Mouse (Mus musculus) cortical plate, adult 2 months (tissue): ENCODE measurements around the gene Comp. TPM values are rescaled to one million over a fixed set of nuclear protein-coding genes. Genes with fewer than 3 reads are reported as not detected.

ENCODE experiments used
- H3K27ac ChIP-seq: fragments of 200-500 bp; 2 replicates; pipeline ENCODE4 v1.5.1; 2012; ENCODE audit warnings: low read length, control low read depth, inconsistent platforms; ENCODE audit not compliant: insufficient read depth
- H3K4me1 ChIP-seq: fragments of 200-500 bp; 2 replicates; pipeline ENCODE4 v1.6.1; 2011; ENCODE audit warnings: low read length; ENCODE audit not compliant: control insufficient read depth, insufficient read depth
- H3K4me3 ChIP-seq: fragments of 200-500 bp; 2 replicates; pipeline ENCODE4 v1.5.1; 2011; ENCODE audit warnings: mild to moderate bottlenecking, low read length, control low read depth; ENCODE audit not compliant: insufficient read depth
- CTCF ChIP-seq: fragments of 200-500 bp; IDR thresholded peaks from 2 replicates; pipeline ENCODE4 v1.5.1; 2011; ENCODE audit warnings: mild to moderate bottlenecking, control low read depth, low read length; ENCODE audit not compliant: insufficient read depth; ENCODE audit errors: extremely low read depth
- POLR2A ChIP-seq: fragments of 200-500 bp; IDR thresholded peaks from 2 replicates; pipeline ENCODE4 v1.6.1; 2011; ENCODE audit warnings: mild to moderate bottlenecking, low read length, control low read depth; ENCODE audit not compliant: insufficient read depth; ENCODE audit errors: extremely low read depth
- polyA plus RNA-seq: library from polyadenylated mRNA; depleted of rRNA; stranded (reverse); fragments of >200 nt; gene quantifications from 2 replicates; pipeline ENCODE4 v1.2.3, GENCODE M21; 2012

Comp gene
- polyA plus RNA-seq, 1 experiment: 0.19 TPM

- TF ChIP-seq CTCF (no peak), POLR2A (no peak)
- H3K4me3 ChIP-seq: peak overlapping the region; percentile 40
- H3K27ac ChIP-seq: no peak overlapping the region
- H3K4me1 ChIP-seq: peaks cover 6% of the 10 kb centered on the region; the same call in 1 of the 2 replicates
Observed at GRCm38 (mm10) chr8:70352000-70352384, 21.4 kb upstream of the Comp start.

- Histone ChIP-seq H3K4me3 (peak overlapping the region; percentile 40), H3K27ac (no peak overlapping the region), H3K4me1 (peaks cover 6% of the 10 kb centered on the region; the same call in 1 of the 2 replicates)
- TF ChIP-seq POLR2A (no peak), CTCF (no peak)
Observed at GRCm38 (mm10) chr8:70352657-70353151, 20.7 kb upstream of the Comp start.

GRCm38 (mm10) chr8:70353194-70353817, 20.1 kb upstream of the Comp start, which contains the start of gene Upf1:
Upf1 (minus strand) TSS chr8:70353278.
- no peak for TF ChIP-seq CTCF
- peak; percentile 97 for TF ChIP-seq POLR2A
- peak within 1 kb of the TSS; percentile 26; the same call in 1 of the 2 replicates for H3K27ac ChIP-seq
- peaks cover 6% of the 10 kb centered on the region; the same call in 1 of the 2 replicates for H3K4me1 ChIP-seq
- H3K4me3 ChIP-seq: peak within 1 kb of the TSS; percentile 40

- TF ChIP-seq POLR2A: 0 out of 2 replicates have a peak, but pooled peaks have one; percentile 42
- no peak for TF ChIP-seq CTCF
- H3K27ac ChIP-seq: no peak overlapping the region
- H3K4me3 ChIP-seq: peak overlapping the region; percentile 40; the same call in 1 of the 2 replicates
- H3K4me1 ChIP-seq: peaks cover 6% of the 10 kb centered on the region; the same call in 1 of the 2 replicates
Observed at GRCm38 (mm10) chr8:70354004-70354403, 19.4 kb upstream of the Comp start.

GRCm38 (mm10) chr8:70356111-70356510, 17.2 kb upstream of the Comp start:
- Histone ChIP-seq H3K4me3 (no peak overlapping the region), H3K27ac (no peak overlapping the region), H3K4me1 (peaks cover 3% of the 10 kb centered on the region; the same call in 1 of the 2 replicates)
- no peak for TF ChIP-seq CTCF
- TF ChIP-seq POLR2A: no peak

GRCm38 (mm10) chr8:70359411-70359810, 13.9 kb upstream of the Comp start:
- Histone ChIP-seq H3K4me3 (no peak overlapping the region), H3K4me1 (no peaks in the 10 kb centered on the region), H3K27ac (no peak overlapping the region)
- TF ChIP-seq POLR2A (no peak), CTCF (no peak)

- TF ChIP-seq CTCF (no peak; the same call in 1 of the 2 replicates), POLR2A (no peak)
- Histone ChIP-seq H3K4me1 (no peaks in the 10 kb centered on the region), H3K27ac (no peak overlapping the region), H3K4me3 (no peak overlapping the region)
Observed at GRCm38 (mm10) chr8:70360769-70361168, 12.6 kb upstream of the Comp start.

GRCm38 (mm10) chr8:70361484-70362032, 11.8 kb upstream of the Comp start:
- TF ChIP-seq POLR2A (no peak), CTCF (no peak)
- H3K4me3 ChIP-seq: no peak overlapping the region
- H3K4me1 ChIP-seq: no peaks in the 10 kb centered on the region
- H3K27ac ChIP-seq: no peak overlapping the region

- no peak overlapping the region for H3K4me3 ChIP-seq
- TF ChIP-seq POLR2A (no peak), CTCF (no peak)
Observed at GRCm38 (mm10) chr8:70364066-70364465, 9.3 kb upstream of the Comp start.

GRCm38 (mm10) chr8:70366588-70366987, 6.8 kb upstream of the Comp start:
- no peak overlapping the region for H3K4me3 ChIP-seq
- H3K4me1 ChIP-seq: no peaks in the 10 kb centered on the region
- no peak overlapping the region for H3K27ac ChIP-seq
- no peak for TF ChIP-seq POLR2A
- no peak for TF ChIP-seq CTCF

More at GRCm38 (mm10) chr8:70364066-70364465, 9.3 kb upstream of the Comp start:
- Histone ChIP-seq H3K4me1 (no peaks in the 10 kb centered on the region), H3K27ac (no peak overlapping the region)
